Mouse (Mus musculus) midbrain, embryonic 11.5 days (tissue): ENCODE data around the gene Gpr55. TPM values are rescaled to one million over a fixed set of nuclear protein-coding genes. Genes with fewer than 3 reads are reported as not detected.

Experiments
- ATAC-seq: fragments of 200-750 bp; cut with Nextera tagmentation; 2 replicates; pipeline ENCODE4 v1.8.0; 2017; ENCODE audit warnings: moderate TSS enrichment, moderate library complexity; ENCODE audit not compliant: low FRiP score
- DNase-seq: peaks from one replicate; pipeline ENCODE4 v3.0.0; 2015; ENCODE audit warnings: low spot score; ENCODE audit errors: missing footprints
- H3K27ac ChIP-seq: fragments of 300-500 bp; sonication (generic); 2 replicates; pipeline ENCODE4 v1.5.1; 2014; ENCODE audit warnings: low read depth, low read length
- H3K27me3 ChIP-seq: fragments of 300-500 bp; sonication (generic); 2 replicates; pipeline ENCODE4 v1.6.1; 2014; ENCODE audit warnings: mild to moderate bottlenecking, low read length, moderate library complexity, mixed read lengths; ENCODE audit not compliant: control insufficient read depth, insufficient read depth
- H3K36me3 ChIP-seq: fragments of 300-500 bp; sonication (generic); 2 replicates; pipeline ENCODE4 v1.6.1; 2014; ENCODE audit warnings: mild to moderate bottlenecking, low read length, moderate library complexity, mixed read lengths; ENCODE audit not compliant: control insufficient read depth, insufficient read depth
- H3K4me1 ChIP-seq: fragments of 300-500 bp; sonication (generic); 2 replicates; pipeline ENCODE4 v1.6.1; 2014; ENCODE audit warnings: low read length; ENCODE audit not compliant: control insufficient read depth, insufficient read depth
- H3K4me2 ChIP-seq: fragments of 300-500 bp; sonication (generic); 2 replicates; pipeline ENCODE4 v1.6.1; 2014; ENCODE audit warnings: mild to moderate bottlenecking, moderate library complexity
- H3K4me3 ChIP-seq: fragments of 300-500 bp; sonication (generic); 2 replicates; pipeline ENCODE4 v1.5.1; 2014; ENCODE audit warnings: low read depth, low read length
- H3K9ac ChIP-seq: fragments of 300-500 bp; sonication (generic); 2 replicates; pipeline ENCODE4 v1.6.1; 2014; ENCODE audit warnings: low read length
- H3K9me3 ChIP-seq: fragments of 300-500 bp; sonication (generic); 2 replicates; pipeline ENCODE4 v1.6.1; 2016; ENCODE audit warnings: low read length; ENCODE audit not compliant: control insufficient read depth
- WGBS: fragments of 180-500 bp; shearing (Covaris S2); extraction: QIAGEN DNeasy Blood & Tissue Kit; methylation state at CpG from one replicate; pipeline ENCODE4 v1.1.7; 2014; 5-methylcytosine and 5-hydroxymethylcytosine counted together
- polyA plus RNA-seq: library from polyadenylated mRNA; unstranded; fragments of >200 nt; fragmentation: Nextera tagmentation; extraction: Ambion mirVana; gene quantifications from 2 replicates; pipeline ENCODE4 v1.2.1, GENCODE M21; 2014

Gene Gpr55
- polyA plus RNA-seq, 1 experiment from 2014 or later = not detected

DNA sequence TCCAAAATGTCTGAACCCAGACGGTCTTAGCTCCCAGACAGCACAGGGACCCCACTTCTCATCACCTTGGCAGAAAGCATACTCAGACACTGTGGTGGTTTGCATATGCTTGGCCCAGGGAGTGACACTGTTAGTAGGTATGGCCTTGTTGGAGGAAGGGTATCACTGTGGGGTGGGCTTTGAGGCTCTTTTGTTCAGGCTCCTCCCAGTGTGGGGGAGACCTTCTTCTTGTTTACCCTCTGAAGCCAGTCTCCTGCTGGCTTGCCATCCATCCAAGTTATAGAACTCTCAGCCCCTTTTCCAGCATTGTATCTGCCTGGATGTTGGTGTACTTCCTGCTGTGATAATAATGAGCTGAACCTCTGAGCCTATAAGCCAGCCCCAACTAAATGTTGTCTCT, 8.3 kb upstream of the Gpr55 start:
- Histone ChIP-seq H3K4me1 (no peaks in the 10 kb centered on the region), H3K9ac (no peak overlapping the region), H3K9me3 (no peaks in the 10 kb centered on the region), H3K27me3 (no peaks in the 10 kb centered on the region), H3K4me2 (no peak overlapping the region), H3K27ac (no peak overlapping the region), H3K36me3 (no peaks in the 10 kb centered on the region), H3K4me3 (no peak overlapping the region)
- DNase-seq (no peak), ATAC-seq (no peak)
- WGBS = 83% methylated on average over 1 of the region's 1 CpGs

DNA sequence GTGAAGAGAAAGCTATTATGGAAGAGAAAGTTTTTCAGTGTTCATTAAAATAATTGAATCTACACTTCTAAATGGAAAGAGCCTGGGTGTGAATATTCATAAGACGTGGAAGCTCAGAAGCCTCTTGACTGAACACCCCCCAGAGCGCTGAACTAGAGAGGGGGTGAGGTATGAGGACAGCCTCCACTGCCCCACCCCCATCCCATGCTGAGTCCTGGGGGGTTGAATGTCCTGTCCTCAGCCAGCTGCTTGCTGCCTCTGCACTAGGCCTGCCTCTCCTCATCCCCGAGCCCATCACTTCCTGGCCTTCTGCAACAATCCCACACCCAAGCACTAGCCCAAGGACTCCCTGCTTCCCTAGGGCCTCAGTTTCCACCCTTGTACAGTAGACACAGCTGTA, 5.0 kb upstream of the Gpr55 start:
- ATAC-seq (no peak), DNase-seq (no peak)
- Histone ChIP-seq H3K9me3 (no peaks in the 10 kb centered on the region), H3K9ac (no peak overlapping the region), H3K27ac (no peak overlapping the region), H3K4me1 (no peaks in the 10 kb centered on the region), H3K4me2 (no peak overlapping the region), H3K4me3 (no peak overlapping the region), H3K36me3 (no peaks in the 10 kb centered on the region), H3K27me3 (no peaks in the 10 kb centered on the region)
- WGBS = 85% methylated on average over 3 of the region's 3 CpGs

DNA sequence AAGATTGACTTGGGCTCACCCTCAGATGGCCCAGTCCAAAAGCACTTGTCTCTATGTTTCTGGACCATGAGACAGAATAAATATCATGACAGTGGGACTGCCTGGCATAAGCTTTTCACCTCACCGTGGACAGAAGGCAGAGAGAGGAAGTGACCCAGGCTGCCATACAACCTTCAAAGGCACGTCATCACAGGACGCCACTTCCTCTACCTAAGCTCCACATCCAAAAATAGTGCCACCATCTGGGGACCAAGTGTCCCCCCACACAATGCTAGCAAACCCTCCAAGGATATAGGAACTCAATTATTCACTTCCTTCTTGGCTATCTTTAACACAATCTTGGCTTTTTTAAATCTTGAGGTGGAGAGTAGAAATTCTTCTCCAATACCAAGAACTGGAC, 1.3 kb upstream of the Gpr55 start:
- Histone ChIP-seq H3K4me3 (no peak overlapping the region), H3K27me3 (no peaks in the 10 kb centered on the region), H3K9me3 (no peaks in the 10 kb centered on the region), H3K4me1 (no peaks in the 10 kb centered on the region), H3K27ac (no peak overlapping the region), H3K36me3 (no peaks in the 10 kb centered on the region), H3K9ac (no peak overlapping the region), H3K4me2 (no peak overlapping the region)
- WGBS = 87% methylated on average over 3 of the region's 3 CpGs
- ATAC-seq = no peak
- no peak for DNase-seq

DNA sequence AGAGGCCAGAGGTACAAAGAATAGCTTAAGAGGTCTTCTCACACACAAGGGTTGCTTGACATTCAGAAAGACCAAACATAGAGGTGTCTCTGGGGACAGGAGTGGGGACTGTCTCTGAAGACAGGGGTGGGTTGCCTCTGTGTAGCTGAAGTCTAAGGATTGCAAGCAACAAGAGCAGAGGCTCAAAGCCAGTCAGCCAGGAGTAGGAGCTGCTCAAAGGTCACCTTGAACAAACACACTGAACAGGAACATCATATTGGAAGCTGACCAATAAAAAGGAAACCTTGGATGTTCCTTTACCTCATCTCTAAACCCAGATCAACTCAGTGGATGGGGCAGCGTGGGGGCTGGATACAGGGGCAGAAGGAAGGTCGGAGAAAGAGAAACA, 924 bp downstream of the Gpr55 start:
- H3K4me3 ChIP-seq = no peak overlapping the region
- no peak overlapping the region for H3K9ac ChIP-seq
- DNase-seq = no peak
- H3K27ac ChIP-seq = no peak overlapping the region
- WGBS = 80% methylated on average over 2 of the region's 2 CpGs
- H3K9me3 ChIP-seq = no peaks in the 10 kb centered on the region
- ATAC-seq = no peak
- no peaks in the 10 kb centered on the region for H3K27me3 ChIP-seq
- no peaks in the 10 kb centered on the region for H3K4me1 ChIP-seq
- no peak overlapping the region for H3K4me2 ChIP-seq
- H3K36me3 ChIP-seq = no peaks in the 10 kb centered on the region

DNA sequence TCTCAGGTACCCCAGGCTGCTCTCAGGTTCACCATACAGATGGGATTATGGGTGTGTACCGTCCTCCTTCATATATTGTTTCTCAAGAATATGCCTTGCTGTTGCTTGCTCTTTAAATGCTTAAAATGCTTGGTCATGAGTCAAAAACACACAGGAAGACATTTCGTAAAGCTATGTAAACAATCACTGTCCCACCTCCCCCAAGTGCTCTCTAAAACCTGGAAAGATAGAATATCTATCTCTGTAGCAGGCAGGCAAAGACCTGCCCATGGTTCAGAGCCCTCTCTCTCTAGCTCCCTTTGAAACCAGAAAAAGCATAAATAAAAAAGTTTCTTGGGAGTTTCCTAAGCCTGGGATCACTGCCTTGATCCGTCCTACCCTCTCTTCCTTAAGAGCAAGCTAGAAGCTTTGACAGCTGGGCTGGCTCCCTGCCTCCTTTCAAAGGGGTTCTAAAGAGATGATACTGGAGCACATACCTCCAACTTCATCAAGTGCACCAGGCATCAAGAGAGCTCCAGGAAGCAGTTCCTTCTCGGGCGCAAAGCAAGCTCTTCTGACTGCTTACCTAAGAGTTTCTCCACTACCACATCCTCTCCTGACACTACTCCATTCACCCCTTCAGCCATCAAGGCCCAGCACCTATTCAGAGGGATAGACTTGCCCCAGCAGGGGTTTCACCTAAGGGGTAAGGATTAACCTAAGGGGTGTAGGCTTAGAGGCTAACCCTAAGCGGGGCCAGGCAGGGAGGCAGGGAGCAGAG, 1.5 kb downstream of the Gpr55 start:
- no peak overlapping the region for H3K27ac ChIP-seq
- ATAC-seq (no peak), DNase-seq (no peak)
- no peaks in the 10 kb centered on the region for H3K9me3 ChIP-seq
- WGBS = 70% methylated on average over 6 of the region's 6 CpGs
- no peaks in the 10 kb centered on the region for H3K36me3 ChIP-seq
- H3K4me1 ChIP-seq = no peaks in the 10 kb centered on the region
- H3K27me3 ChIP-seq = no peaks in the 10 kb centered on the region
- no peak overlapping the region for H3K4me3 ChIP-seq
- H3K4me2 ChIP-seq = no peak overlapping the region
- no peak overlapping the region for H3K9ac ChIP-seq

DNA sequence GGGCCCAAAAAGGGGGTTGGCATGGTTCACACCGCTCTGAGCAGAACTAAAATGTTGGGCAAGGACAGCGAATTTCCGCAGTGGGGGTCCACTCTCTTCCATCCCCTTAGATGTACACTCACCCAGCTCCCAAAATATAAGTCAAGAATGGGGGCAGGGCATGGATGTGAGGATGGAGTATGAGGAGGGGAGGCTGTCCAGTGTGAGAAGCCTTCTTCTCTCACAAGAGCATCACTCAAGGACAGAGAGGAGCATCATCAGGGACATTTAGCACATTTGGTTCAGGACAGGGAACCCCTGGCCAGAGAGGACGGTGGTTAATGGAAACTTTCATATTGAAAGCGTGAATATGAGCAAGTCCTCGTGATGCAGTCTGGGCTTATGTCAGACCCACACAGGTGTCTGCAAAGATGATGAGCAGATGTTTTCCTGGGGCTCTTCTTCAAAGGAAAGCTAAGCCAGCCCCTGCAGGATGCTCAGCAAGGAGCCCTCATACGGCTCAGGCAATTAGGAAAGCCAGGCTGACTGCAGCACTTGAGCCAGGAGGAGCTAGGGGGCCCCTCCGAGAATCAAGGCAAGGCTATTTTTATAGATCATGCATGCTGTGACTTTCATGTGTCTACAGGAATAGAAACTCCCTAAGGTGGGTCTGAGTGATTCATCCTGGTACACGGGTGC, 2.7 kb downstream of the Gpr55 start:
- no peaks in the 10 kb centered on the region for H3K9me3 ChIP-seq
- H3K36me3 ChIP-seq = no peaks in the 10 kb centered on the region
- WGBS = 56% methylated on average over 9 of the region's 9 CpGs
- H3K27ac ChIP-seq = no peak overlapping the region
- no peak overlapping the region for H3K4me3 ChIP-seq
- DNase-seq = no peak
- no peak overlapping the region for H3K4me2 ChIP-seq
- no peak for ATAC-seq
- H3K4me1 ChIP-seq = no peaks in the 10 kb centered on the region
- H3K27me3 ChIP-seq = no peaks in the 10 kb centered on the region
- H3K9ac ChIP-seq = no peak overlapping the region

DNA sequence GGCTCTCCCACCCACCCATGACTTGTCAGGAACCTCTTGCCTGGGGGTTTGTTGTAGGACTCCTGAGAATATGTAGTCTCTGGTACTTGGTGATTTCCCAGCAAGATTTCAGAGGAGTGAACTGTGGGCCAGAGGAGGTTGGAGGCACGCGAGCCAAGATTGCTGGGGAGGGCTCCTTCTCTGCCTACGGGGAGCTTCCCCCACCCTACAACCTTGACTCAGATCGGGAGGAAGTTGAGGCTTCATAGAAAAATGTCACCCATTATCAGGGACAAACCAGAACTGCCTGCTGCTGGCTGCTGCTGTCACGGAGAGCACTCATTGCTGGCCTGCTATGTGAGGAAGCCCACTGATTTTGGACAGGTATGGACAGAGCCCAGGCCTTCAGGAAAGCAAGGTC, 3.5 kb downstream of the Gpr55 start:
- Histone ChIP-seq H3K27me3 (no peaks in the 10 kb centered on the region), H3K9ac (no peak overlapping the region), H3K4me3 (no peak overlapping the region), H3K27ac (no peak overlapping the region), H3K9me3 (no peaks in the 10 kb centered on the region), H3K36me3 (no peaks in the 10 kb centered on the region), H3K4me2 (no peak overlapping the region), H3K4me1 (no peaks in the 10 kb centered on the region)
- DNase-seq = no peak
- ATAC-seq = no peak
- 80% methylated on average over 5 of the region's 5 CpGs for WGBS

DNA sequence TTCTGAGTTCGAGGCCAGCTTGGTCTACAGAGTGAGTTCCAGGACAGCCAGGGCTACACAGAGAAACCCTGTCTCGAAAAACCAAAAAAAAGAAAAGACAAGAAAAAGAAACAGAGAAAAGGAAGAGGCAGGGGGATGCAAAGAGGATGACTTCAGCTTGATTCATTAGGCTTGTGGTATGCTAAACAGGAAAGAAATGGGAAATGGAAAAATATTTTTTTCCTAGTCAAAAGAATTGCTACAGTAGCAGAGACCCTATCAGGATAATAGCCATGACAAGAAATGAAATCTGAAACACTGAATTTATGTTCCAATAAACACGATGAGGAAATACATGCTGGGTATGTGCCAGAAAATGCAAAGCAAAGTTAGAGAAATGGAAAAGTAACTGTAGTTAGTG, 5.7 kb downstream of the Gpr55 start:
- Histone ChIP-seq H3K4me1 (no peaks in the 10 kb centered on the region), H3K4me2 (no peak overlapping the region), H3K27me3 (no peaks in the 10 kb centered on the region), H3K4me3 (no peak overlapping the region), H3K9me3 (no peaks in the 10 kb centered on the region), H3K27ac (no peak overlapping the region), H3K36me3 (no peaks in the 10 kb centered on the region), H3K9ac (no peak overlapping the region)
- ATAC-seq (no peak), DNase-seq (no peak)
- 83% methylated on average over 3 of the region's 3 CpGs for WGBS

DNA sequence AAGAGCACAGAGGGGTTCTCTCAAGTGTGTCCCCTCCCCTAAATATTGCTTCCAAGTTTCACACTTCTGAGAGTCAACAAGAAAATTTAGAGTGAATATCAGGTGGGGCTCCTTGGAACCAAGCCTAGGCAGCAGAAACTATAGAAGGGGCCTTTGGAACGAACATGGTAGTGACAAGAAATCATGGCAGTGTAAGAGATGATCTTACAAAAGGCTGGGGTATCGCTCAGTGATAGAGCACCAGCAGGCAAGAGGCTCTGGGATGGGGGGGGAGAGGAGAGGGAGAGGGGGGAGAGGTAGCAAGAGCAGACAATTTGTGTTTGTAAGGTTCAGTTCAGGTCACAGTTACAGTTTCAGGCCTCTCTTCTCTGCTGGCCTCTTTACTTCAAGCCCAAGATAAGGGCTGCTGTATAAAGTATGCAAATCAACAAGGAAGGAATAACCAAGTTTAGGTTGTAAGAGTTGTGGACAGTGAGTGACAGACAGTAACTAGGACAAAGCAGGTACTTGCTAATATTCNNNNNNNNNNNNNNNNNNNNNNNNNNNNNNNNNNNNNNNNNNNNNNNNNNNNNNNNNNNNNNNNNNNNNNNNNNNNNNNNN, 11.6 kb downstream of the Gpr55 start:
- no peak overlapping the region for H3K9ac ChIP-seq
- no peak for ATAC-seq
- no peak overlapping the region for H3K4me2 ChIP-seq
- H3K4me1 ChIP-seq = no peaks in the 10 kb centered on the region
- DNase-seq = no peak
- H3K9me3 ChIP-seq = no peaks in the 10 kb centered on the region
- no peaks in the 10 kb centered on the region for H3K36me3 ChIP-seq
- 74% methylated on average over 2 of the region's 2 CpGs for WGBS
- no peaks in the 10 kb centered on the region for H3K27me3 ChIP-seq
- H3K27ac ChIP-seq = no peak overlapping the region
- no peak overlapping the region for H3K4me3 ChIP-seq
